Comparison of ENCODE assay signal across 11 mouse cellular contexts in genomic region chr5:110434816-110435215, GRCm38 (mm10). TPM values are rescaled to one million over a fixed set of nuclear protein-coding genes. Genes with fewer than 3 reads are reported as not detected.
DNase-seq lines count a peak whose midpoint lies in the region; ATAC-seq and TF ChIP-seq lines count a peak whose summit lies in the region.
"Had no signal": no experiment of that assay in that cellular context is flagged by ENCODE, and none has a peak within 500 bp of the region (broad histone marks: within the 10 kb centered on the region; RNA-seq: fewer than 3 reads in every experiment).

No protein-coding gene starts in this region.

- no peaks in the 10 kb centered on the region for H3K9me3 ChIP-seq in E14TG2a.4 (ENCODE audit: low read length)
- H3K9me3 ChIP-seq: embryonic facial prominence, embryonic 15.5 days; heart, embryonic 15.5 days had no signal

- 0 out of 2 replicates have a peak, but pooled peaks have one; percentile 11 for TF ChIP-seq CTCF in kidney, adult 2 months (conservative IDR thresholded peaks at IDR 0.05; ENCODE audit: insufficient read depth, insufficient read length, low read depth, low read length)
- peak; percentile 55 for TF ChIP-seq CTCF in E14TG2a.4 (conservative IDR thresholded peaks at IDR 0.05; ENCODE audit: low read length)

- peak; percentile 83 for ATAC-seq in megakaryocyte progenitor cell, adult 5-6 weeks (replicated peaks; ENCODE audit: poor library complexity)

- H3K27ac ChIP-seq in kidney, adult 2 months (ENCODE audit: insufficient read depth, low read depth, low read length) = no peak overlapping the region
- H3K27ac ChIP-seq: embryonic facial prominence, embryonic 15.5 days; heart, embryonic 15.5 days had no signal

- peaks cover 11% of the 10 kb centered on the region for H3K4me1 ChIP-seq in kidney, adult 2 months (ENCODE audit: control insufficient read depth, insufficient read depth, low read length)
- peaks cover 91% of the 10 kb centered on the region for H3K4me1 ChIP-seq in E14TG2a.4 (replicated peaks; ENCODE audit: low read depth, low read length)

- no peak for TF ChIP-seq POLR2A in kidney, adult 2 months (IDR thresholded peaks at IDR 0.05; ENCODE audit: low read depth, low read length)

- DNase-seq in kidney, adult 2 months = peak; percentile 19
- DNase-seq in kidney, postnatal 14 days = no peak
- DNase-seq in ZHBTc4 (ENCODE audit: low read depth, low spot score) = peak; percentile 61
- no peak for DNase-seq in spleen, postnatal 4 days (ENCODE audit: low spot score in 2 of 2)
- no peak for DNase-seq in layer of hippocampus, postnatal 14 days (ENCODE audit: low spot score in 2 of 2)
- DNase-seq: adrenal gland, postnatal 25 days; spleen, adult 18-20 months had no signal

- no peak overlapping the region for H3K4me3 ChIP-seq in kidney, adult 2 months (ENCODE audit: insufficient read depth, low read depth, low read length)
- peak overlapping the region; percentile 83 for H3K4me3 ChIP-seq in E14TG2a.4 (replicated peaks; ENCODE audit: low read length)
- H3K4me3 ChIP-seq: embryonic facial prominence, embryonic 15.5 days; heart, embryonic 15.5 days had no signal

- H3K36me3 ChIP-seq in kidney, adult 2 months (ENCODE audit: control insufficient read depth, insufficient read depth, low read length) = no peaks in the 10 kb centered on the region; the same call in 1 of the 2 replicates
- peaks cover 80% of the 10 kb centered on the region for H3K36me3 ChIP-seq in E14TG2a.4 (ENCODE audit: insufficient read depth, low read length)

- no peaks in the 10 kb centered on the region for H3K27me3 ChIP-seq in kidney, adult 2 months (replicated peaks; ENCODE audit: control insufficient read depth, insufficient read depth, low read length)
- H3K27me3 ChIP-seq in E14TG2a.4 (ENCODE audit: insufficient read depth, low read length) = no peaks in the 10 kb centered on the region
- H3K27me3 ChIP-seq: embryonic facial prominence, embryonic 15.5 days; heart, embryonic 15.5 days had no signal

RNA-seq across cellular contexts. Expression of gene Fbrsl1, which starts 13.5 kb away (rescaled TPM):
- polyA plus RNA-seq in kidney, adult 2 months (2012; rRNA removed) = 38.2 and 47.0 TPM in 2 replicates
- 21.3 and 35.4 TPM in 2 replicates for total RNA-seq in megakaryocyte progenitor cell, adult 5-6 weeks (2015)
- total RNA-seq in megakaryocyte progenitor cell, adult 5-6 weeks (2017) = 9.3 and 12.2 TPM in 2 replicates
- 10 to 100 TPM; 80.9 to 90.8 TPM for total RNA-seq in layer of hippocampus, postnatal 14 days (2021)

Comparison
In these comparisons a context has a peak if more than half of its experiments do, and no peak if none do; other contexts are left out.
1. DNase-seq: peak in kidney, adult 2 months (single experiment) and ZHBTc4 (single experiment); none in kidney, postnatal 14 days (single experiment), spleen, postnatal 4 days (0 of 2) and layer of hippocampus, postnatal 14 days (0 of 2).